Mouse (Mus musculus): ENCODE results near the gene Adssl1. TPM values are rescaled to one million over a fixed set of nuclear protein-coding genes. Genes with fewer than 3 reads are reported as not detected.

Adssl1 gene
- total and polyA plus RNA-seq, 2 experiments from 2014 or later, result 2.6 to 8.4 TPM

GRCm38 (mm10) chr12:112620354-112621061, 663 bp downstream of the Adssl1 start:
- peak overlapping the region; percentile 32; the same call in 1 of the 2 replicates for H3K27ac ChIP-seq
- H3K4me2 ChIP-seq (ENCODE audit: low read depth, low read length), result peak overlapping the region; percentile 94
- 14% methylated on average over 13 of the region's 16 CpGs for WGBS
- H3K4me3 ChIP-seq (ENCODE audit: low read length), result peak overlapping the region; percentile 51
- no peaks in the 10 kb centered on the region for H3K27me3 ChIP-seq (ENCODE audit: insufficient read depth, low read length)
- peak overlapping the region; percentile 58 for H3K9ac ChIP-seq (replicated peaks; ENCODE audit: low read length)
- DNase-seq (ENCODE audit: low spot score) (no peak), ATAC-seq (0 out of 2 replicates have a peak, but pooled peaks have one; percentile 4)
- H3K36me3 ChIP-seq (ENCODE audit: insufficient read depth, low read length), result no peaks in the 10 kb centered on the region
- H3K9me3 ChIP-seq (ENCODE audit: low read length), result no peaks in the 10 kb centered on the region
- TF ChIP-seq CTCF (IDR thresholded peaks at IDR 0.05; ENCODE audit: low read depth), result no peak
- H3K4me1 ChIP-seq (ENCODE audit: insufficient read depth, low read length), result peaks cover 10% of the 10 kb centered on the region

DNA sequence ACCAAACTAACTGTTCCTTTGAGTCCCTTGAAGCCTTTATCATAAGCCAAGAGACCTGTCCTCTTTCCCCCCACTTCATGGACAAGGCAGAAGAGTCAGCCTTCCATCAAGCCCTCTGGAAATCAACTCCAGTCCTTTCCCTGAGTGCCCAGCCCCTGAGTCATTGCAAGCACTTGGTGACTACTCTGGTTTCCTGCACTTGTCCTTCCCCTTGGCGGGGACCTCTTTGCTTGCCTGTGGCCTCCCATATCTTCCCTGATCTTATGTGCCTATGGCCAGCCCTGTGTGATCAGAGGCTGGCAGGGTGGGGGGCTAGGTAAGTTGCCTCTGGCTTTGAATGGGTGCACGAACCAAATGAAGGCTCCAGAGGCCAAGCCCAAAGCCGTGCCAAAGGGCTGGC, 2.1 kb downstream of the Adssl1 start:
- Histone ChIP-seq H3K9me3 (ENCODE audit: low read length) (no peaks in the 10 kb centered on the region), H3K4me3 (ENCODE audit: low read length) (no peak overlapping the region), H3K27me3 (ENCODE audit: insufficient read depth, low read length) (no peaks in the 10 kb centered on the region), H3K9ac (replicated peaks; ENCODE audit: low read length) (no peak overlapping the region), H3K4me2 (ENCODE audit: low read depth, low read length) (no peak overlapping the region), H3K4me1 (ENCODE audit: insufficient read depth, low read length) (peaks cover 10% of the 10 kb centered on the region), H3K36me3 (ENCODE audit: insufficient read depth, low read length) (no peaks in the 10 kb centered on the region), H3K27ac (no peak overlapping the region)
- DNase-seq (ENCODE audit: low spot score) (no peak), ATAC-seq (no peak)
- 87% methylated on average over 3 of the region's 3 CpGs for WGBS
- TF ChIP-seq CTCF (IDR thresholded peaks at IDR 0.05; ENCODE audit: low read depth), result no peak

- Histone ChIP-seq H3K4me2 (ENCODE audit: low read depth, low read length) (no peak overlapping the region), H3K36me3 (ENCODE audit: insufficient read depth, low read length) (no peaks in the 10 kb centered on the region), H3K9me3 (ENCODE audit: low read length) (no peaks in the 10 kb centered on the region), H3K27me3 (ENCODE audit: insufficient read depth, low read length) (no peaks in the 10 kb centered on the region), H3K4me3 (ENCODE audit: low read length) (no peak overlapping the region), H3K27ac (no peak overlapping the region), H3K4me1 (ENCODE audit: insufficient read depth, low read length) (peaks cover 8% of the 10 kb centered on the region), H3K9ac (replicated peaks; ENCODE audit: low read length) (no peak overlapping the region)
- ATAC-seq (peak; percentile 33; the same call in 1 of the 2 replicates), DNase-seq (ENCODE audit: low spot score) (peak; percentile 79)
- peak; percentile 92 for TF ChIP-seq CTCF (IDR thresholded peaks at IDR 0.05; ENCODE audit: low read depth)
- WGBS, result 18% methylated on average over 2 of the region's 2 CpGs
Observed at GRCm38 (mm10) chr12:112623742-112624141, 3.9 kb downstream of the Adssl1 start.

DNA sequence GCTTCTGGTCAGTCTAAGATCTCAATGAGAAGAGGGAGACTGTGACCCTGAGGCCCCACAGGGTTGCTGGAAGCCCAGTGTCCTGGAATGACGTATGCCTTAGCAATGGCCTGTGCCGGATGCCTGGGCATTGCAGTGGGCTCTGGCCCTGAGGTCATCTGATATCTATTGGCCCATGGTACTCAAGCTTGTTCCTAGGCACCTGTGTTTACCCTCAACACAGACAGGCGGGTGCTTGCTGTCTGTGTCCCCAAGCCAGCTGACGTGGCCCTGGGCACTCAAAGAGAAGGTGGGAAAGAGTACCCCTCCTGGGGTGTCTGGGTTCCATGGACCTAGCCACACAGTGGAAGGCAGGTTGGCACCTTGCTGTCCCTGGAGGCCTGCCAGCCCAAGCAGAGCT, 5.9 kb downstream of the Adssl1 start:
- 92% methylated on average over 4 of the region's 4 CpGs for WGBS
- no peak for TF ChIP-seq CTCF (IDR thresholded peaks at IDR 0.05; ENCODE audit: low read depth)
- Histone ChIP-seq H3K9me3 (ENCODE audit: low read length) (no peaks in the 10 kb centered on the region), H3K4me3 (ENCODE audit: low read length) (no peak overlapping the region), H3K27ac (no peak overlapping the region), H3K4me2 (ENCODE audit: low read depth, low read length) (no peak overlapping the region), H3K4me1 (ENCODE audit: insufficient read depth, low read length) (peaks cover 7% of the 10 kb centered on the region; the same call in 1 of the 2 replicates), H3K9ac (replicated peaks; ENCODE audit: low read length) (no peak overlapping the region), H3K27me3 (ENCODE audit: insufficient read depth, low read length) (no peaks in the 10 kb centered on the region), H3K36me3 (ENCODE audit: insufficient read depth, low read length) (no peaks in the 10 kb centered on the region)
- ATAC-seq (no peak), DNase-seq (ENCODE audit: low spot score) (no peak)

- H3K4me1 ChIP-seq (ENCODE audit: insufficient read depth, low read length), result peaks cover 7% of the 10 kb centered on the region; the same call in 1 of the 2 replicates
- DNase-seq (ENCODE audit: low spot score) (no peak), ATAC-seq (no peak)
- 78% methylated on average over 6 of the region's 6 CpGs for WGBS
- H3K4me3 ChIP-seq (ENCODE audit: low read length), result no peak overlapping the region
- no peak overlapping the region for H3K9ac ChIP-seq (replicated peaks; ENCODE audit: low read length)
- H3K27ac ChIP-seq, result no peak overlapping the region
- TF ChIP-seq CTCF (IDR thresholded peaks at IDR 0.05; ENCODE audit: low read depth), result no peak
- H3K9me3 ChIP-seq (ENCODE audit: low read length), result no peaks in the 10 kb centered on the region
- H3K4me2 ChIP-seq (ENCODE audit: low read depth, low read length), result no peak overlapping the region
- no peaks in the 10 kb centered on the region for H3K36me3 ChIP-seq (ENCODE audit: insufficient read depth, low read length)
- H3K27me3 ChIP-seq (ENCODE audit: insufficient read depth, low read length), result no peaks in the 10 kb centered on the region
Observed at GRCm38 (mm10) chr12:112626455-112626854, 6.6 kb downstream of the Adssl1 start.

DNA sequence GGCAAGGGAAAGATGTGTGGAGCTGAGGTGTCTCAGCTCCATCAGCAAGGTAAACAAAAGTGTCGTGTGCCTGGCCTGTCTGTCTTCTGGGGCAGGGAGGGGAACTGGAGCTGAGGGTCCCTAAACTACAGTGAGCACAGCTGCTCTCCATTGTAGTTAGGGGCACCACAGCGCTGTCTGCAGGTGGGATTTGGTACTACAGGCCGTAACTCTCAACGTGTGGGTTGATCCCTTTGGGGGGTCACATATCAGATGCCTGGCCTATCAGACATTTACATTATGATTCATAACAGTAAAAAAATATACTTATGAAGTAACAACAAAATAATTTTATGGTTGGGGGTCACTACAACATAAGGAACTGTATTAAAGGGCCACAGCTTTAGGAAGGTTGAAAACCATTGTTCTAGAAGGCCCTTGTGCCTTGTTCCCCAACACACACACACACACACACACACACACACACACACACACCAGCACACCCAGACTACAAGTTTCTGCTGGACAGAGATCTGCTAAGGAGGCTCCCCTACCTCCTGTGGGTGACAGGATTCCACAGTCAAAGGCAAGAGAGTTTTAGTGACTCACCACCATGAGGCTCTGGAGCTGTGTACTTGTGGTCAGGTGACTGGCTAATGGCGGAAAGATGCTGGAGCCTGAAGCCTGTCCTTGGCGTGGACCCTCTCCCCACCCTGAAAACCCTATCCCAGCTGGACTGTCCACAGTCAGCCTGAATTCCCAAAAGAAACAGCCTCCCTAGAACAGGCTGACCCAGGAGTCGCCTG, 7.4 kb downstream of the Adssl1 start:
- H3K9ac ChIP-seq (replicated peaks; ENCODE audit: low read length), result no peak overlapping the region
- DNase-seq (ENCODE audit: low spot score), result no peak
- peaks cover 7% of the 10 kb centered on the region; the same call in 1 of the 2 replicates for H3K4me1 ChIP-seq (ENCODE audit: insufficient read depth, low read length)
- H3K27me3 ChIP-seq (ENCODE audit: insufficient read depth, low read length), result no peaks in the 10 kb centered on the region
- no peak for ATAC-seq
- no peak overlapping the region for H3K4me2 ChIP-seq (ENCODE audit: low read depth, low read length)
- peak; percentile 62 for TF ChIP-seq CTCF (IDR thresholded peaks at IDR 0.05; ENCODE audit: low read depth)
- H3K36me3 ChIP-seq (ENCODE audit: insufficient read depth, low read length), result no peaks in the 10 kb centered on the region
- WGBS, result 66% methylated on average over 7 of the region's 7 CpGs
- H3K27ac ChIP-seq, result no peak overlapping the region
- H3K4me3 ChIP-seq (ENCODE audit: low read length), result no peak overlapping the region
- no peaks in the 10 kb centered on the region for H3K9me3 ChIP-seq (ENCODE audit: low read length)
